Mouse (Mus musculus): ENCODE results near the gene Slc17a8. TPM values are rescaled to one million over a fixed set of nuclear protein-coding genes. Genes with fewer than 3 reads are reported as not detected.

The Slc17a8 gene
- polyA plus RNA-seq (2015; fragmentation: Nextera tagmentation; extraction: Ambion mirVana): not detected in 2 replicates

GRCm38 (mm10) chr10:89621129-89621528 is at the start of gene Slc17a8:
Gene Slc17a8 (minus strand): TSS chr10:89621253.

GRCm38 (mm10) chr10:89532929-89533727 is 87.9 kb downstream of the Slc17a8 start, which contains the start of gene Nr1h4:
Gene Nr1h4 (minus strand): TSS chr10:89533585.

Other genes starting within 250 kb of the Slc17a8 start
- gene Gas2l3, start 177.3 kb downstream of the Slc17a8 start, polyA plus RNA-seq (2015; fragmentation: Nextera tagmentation; extraction: Ambion mirVana): 6.0 and 9.1 TPM in 2 replicates
- 0.92 and 1.6 TPM in 2 replicates for gene Nr1h4, start 87.7 kb downstream of the Slc17a8 start, polyA plus RNA-seq (2015; fragmentation: Nextera tagmentation; extraction: Ambion mirVana)
- gene Scyl2, start 65.0 kb upstream of the Slc17a8 start, polyA plus RNA-seq (2015; fragmentation: Nextera tagmentation; extraction: Ambion mirVana): 4.7 TPM in 2 replicates
- gene Actr6, start 111.0 kb upstream of the Slc17a8 start, polyA plus RNA-seq (2015; fragmentation: Nextera tagmentation; extraction: Ambion mirVana): 16.8 and 18.7 TPM in 2 replicates
- 22.0 and 23.3 TPM in 2 replicates for gene Uhrf1bp1l, start 123.7 kb upstream of the Slc17a8 start, polyA plus RNA-seq (2015; fragmentation: Nextera tagmentation; extraction: Ambion mirVana)